Mouse (Mus musculus) left cerebral cortex, adult 2 months (tissue): ENCODE measurements around the gene Abcb8. TPM values are rescaled to one million over a fixed set of nuclear protein-coding genes. Genes with fewer than 3 reads are reported as not detected.
A peak's percentile ranks its signal among the peaks of the same experiment; 100 is the strongest.

ENCODE experiments used
- DNase-seq, 2 experiments: peaks; one replicate each; pipeline ENCODE4 v3.0.0; 2021 to 2022; ENCODE audit warnings: low spot score in 2 of 2, mixed read lengths in 1 of 2; ENCODE audit errors: extremely low spot score in 1 of 2
- H3K27ac ChIP-seq: fragments of 200-600 bp; 2 replicates; pipeline ENCODE4 v1.8.1; 2022
- H3K4me3 ChIP-seq: fragments of 200-600 bp; 2 replicates; pipeline ENCODE4 v1.8.1; 2022
- CTCF ChIP-seq: fragments of 200-600 bp; IDR thresholded peaks from 2 replicates; pipeline ENCODE4 v1.8.1; 2022; ENCODE audit warnings: antibody characterized with exemption, mild to moderate bottlenecking, moderate library complexity
- intact Hi-C: fragments of 180-260 bp; cut with DNase I; formaldehyde crosslinking; loops from one replicate; pipeline ENCODE4 v1.15.1; 2025
- total RNA-seq, 2 experiments: library from RNA; stranded (reverse); gene quantifications; 2 replicates each; pipeline ENCODE4 v1.2.3; 2021

Abcb8 gene
- total RNA-seq, 2 experiments from 2014 or later, result 45.3 to 54.9 TPM

DNA sequence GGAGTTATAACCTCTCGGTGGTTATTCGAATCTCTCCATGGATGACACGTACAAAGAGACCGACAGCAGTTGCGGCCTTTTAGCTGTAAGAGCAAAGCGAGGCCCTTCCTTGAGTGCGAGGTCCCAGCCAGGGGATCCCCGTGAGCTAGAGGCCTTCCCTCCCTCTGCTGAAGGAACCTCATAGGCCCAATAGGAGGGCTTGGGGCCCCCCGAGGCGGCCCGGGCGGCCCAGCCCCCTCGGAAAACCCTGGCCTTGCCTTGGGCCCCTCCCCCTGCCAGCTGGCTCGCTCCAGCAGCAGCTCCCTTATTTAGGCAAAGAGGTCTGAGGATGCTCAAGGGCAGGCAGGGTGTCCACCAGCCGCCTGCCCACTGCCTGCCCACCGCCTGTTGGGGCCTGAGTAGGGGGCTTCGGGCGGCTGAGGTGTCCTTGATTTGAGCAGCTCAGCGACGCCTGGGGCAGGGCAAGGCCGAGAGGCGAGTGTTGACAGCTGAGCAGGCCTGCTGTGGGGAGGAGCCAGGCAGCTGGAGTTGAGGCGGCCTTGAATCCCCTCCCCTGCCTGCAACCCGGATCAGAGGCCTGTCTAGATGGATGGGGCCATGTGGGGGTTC lies 41.1 kb upstream of the Abcb8 start:
- peak overlapping the region; percentile 84 for H3K27ac ChIP-seq
- intact Hi-C loops, result no loop called here
- peak overlapping the region; percentile 67 for H3K4me3 ChIP-seq
- DNase-seq, result peak in 1 of 2 experiments; percentile 33
- no peak for TF ChIP-seq CTCF

DNA sequence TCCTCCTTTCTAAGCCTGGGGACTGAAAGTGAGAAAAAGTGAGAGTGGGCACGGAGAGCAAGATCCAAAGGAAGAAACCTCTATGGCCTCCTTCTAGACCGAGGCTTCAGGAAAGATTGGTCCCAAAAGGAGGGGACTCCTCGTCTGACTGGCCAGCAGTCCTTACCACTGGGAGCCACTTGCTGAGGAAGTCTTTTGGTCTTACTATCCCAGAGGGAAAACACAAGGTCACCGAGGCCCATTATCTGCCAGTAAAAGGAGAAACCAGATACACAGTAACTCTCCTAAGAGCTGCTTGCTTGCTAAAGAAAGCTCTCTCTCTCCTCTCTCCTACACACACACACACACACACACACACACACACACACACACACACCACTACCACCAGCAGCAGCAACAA lies 40.1 kb upstream of the Abcb8 start:
- Histone ChIP-seq H3K4me3 (no peak overlapping the region), H3K27ac (no peak overlapping the region; the same call in 1 of the 2 replicates)
- intact Hi-C loops, result no loop called here
- DNase-seq, result no peak
- TF ChIP-seq CTCF, result no peak

DNA sequence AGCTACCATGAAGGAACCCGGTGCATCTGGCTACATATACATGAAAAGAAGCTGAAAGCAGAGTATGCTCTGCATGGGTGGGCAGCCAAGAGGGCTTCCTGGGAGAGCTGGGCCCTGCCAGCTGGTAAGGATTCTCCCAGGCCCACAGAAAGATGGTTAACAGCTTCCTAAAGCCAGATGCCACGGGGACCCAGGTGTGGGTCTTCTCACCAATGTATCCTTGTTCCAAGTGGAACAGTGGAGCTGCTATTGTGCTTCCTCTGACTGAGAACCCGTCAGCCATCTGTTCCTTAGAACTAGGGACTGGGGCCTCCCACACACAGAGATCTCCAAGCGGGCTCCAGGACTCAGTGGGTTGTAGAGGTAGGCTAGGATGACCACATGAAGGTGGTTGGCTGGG lies 36.7 kb upstream of the Abcb8 start:
- no peak overlapping the region for H3K4me3 ChIP-seq
- TF ChIP-seq CTCF, result no peak
- DNase-seq, result peak in 1 of 2 experiments; percentile 23
- H3K27ac ChIP-seq, result no peak overlapping the region
- intact Hi-C loops, result no loop called here

DNA sequence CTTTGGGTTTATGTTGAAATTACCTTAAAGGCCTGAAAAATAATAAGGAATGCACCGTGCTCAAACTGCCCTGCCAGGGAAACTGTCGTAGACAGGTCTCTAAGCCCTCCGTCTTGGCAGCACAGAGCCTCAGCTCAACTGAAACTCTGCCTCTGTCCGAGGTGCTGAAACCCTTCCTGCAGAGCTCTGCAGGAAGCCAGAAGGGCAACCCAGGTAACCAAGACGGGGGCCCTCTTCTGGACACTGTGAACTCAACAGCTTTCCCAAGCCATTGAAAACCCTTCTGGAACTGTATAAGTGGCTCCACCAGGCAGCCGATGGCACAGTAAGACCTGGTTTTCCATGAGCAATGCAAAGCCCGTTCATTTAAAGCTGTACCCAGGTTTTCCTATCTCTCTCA lies 36.0 kb upstream of the Abcb8 start:
- intact Hi-C loops, result no loop called here
- Histone ChIP-seq H3K4me3 (no peak overlapping the region), H3K27ac (no peak overlapping the region)
- peak; percentile 26 for TF ChIP-seq CTCF
- DNase-seq, result no peak

DNA sequence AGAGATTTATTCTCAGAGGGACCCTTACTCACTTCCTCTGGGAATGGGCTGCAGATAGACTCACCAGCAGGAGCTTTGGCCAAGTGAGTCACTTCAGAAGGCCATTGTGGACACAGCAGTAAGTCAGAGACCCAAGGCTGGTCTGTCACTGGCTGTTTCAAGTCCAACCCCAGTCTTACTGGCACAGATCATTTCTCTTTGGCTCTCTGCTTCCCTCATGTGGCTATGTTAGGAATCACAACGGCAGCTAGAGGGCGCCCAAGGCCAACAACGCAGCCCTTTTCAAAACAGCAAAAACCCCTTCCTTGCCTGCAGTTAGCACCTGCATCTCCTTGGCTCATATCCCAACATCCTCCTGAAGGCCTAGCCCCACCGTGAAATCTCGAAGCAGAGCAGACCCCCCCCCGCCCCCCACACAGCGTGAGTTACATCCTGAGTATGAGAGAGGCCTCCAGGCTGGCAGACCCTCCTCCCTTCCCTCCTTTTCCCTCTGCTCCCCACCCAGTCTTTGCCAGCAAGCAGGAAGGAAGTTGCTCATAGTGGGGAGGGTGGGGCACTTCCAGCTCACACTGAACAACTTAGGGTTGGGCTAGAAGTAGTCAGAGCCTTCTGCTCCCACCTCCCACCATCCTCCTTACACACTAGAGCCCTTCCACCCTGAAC lies 32.5 kb upstream of the Abcb8 start:
- Histone ChIP-seq H3K27ac (no peak overlapping the region), H3K4me3 (no peak overlapping the region)
- peak; percentile 98 for TF ChIP-seq CTCF
- intact Hi-C loops, result loop anchor here (1.0 to 5.0 kb wide), 2 partner anchors 95 to 194 kb away; no protein-coding TSS in a partner anchor
- DNase-seq, result peak; percentile 78 to 87

DNA sequence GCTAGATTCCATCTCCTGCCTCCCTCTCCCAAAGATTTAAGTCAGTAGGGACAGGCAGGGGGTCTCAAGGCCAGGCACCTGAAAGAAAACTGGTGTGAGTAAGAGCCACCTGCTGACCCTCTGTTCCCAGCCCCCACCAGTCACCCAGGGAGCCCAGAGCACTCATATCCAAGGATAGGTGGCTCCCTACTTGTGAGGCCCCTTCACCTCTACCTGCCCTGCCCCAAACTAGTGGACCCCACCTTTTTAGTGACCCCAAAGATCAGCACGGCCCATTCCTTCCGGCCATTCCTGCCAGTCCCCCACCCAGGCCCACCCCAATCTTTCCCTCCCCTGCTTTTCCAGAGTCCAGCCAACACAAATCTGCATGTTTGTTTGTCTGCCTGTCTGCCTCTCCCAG lies 30.0 kb upstream of the Abcb8 start:
- no peak overlapping the region for H3K4me3 ChIP-seq
- no peak overlapping the region for H3K27ac ChIP-seq
- no peak for DNase-seq
- TF ChIP-seq CTCF, result no peak
- intact Hi-C loops, result loop anchor here (5.0 kb wide), 1 partner anchor 196 kb away; no protein-coding TSS in a partner anchor

DNA sequence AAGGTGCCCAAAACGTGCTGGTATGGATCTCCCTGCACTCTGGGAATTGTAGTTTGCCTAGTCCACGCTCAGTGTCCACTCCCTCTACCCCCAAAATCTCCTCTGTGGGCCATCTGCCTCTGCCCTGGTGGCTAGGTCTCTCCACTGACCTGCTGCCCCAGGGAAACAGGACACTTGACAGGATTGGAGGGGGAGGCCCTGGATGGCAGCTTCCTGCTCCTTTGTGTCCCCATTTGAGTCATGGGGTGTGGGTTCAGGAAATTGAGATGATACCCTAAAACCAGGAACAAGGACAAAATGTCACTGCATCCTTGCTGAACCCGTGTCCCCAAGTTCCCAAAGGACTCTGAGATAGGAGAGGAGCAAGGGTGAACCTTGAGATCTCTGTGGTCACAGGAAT lies 29.4 kb upstream of the Abcb8 start:
- intact Hi-C loops, result loop anchor here (5.0 kb wide), 1 partner anchor 197 kb away; no protein-coding TSS in a partner anchor
- TF ChIP-seq CTCF, result no peak
- no peak for DNase-seq
- H3K27ac ChIP-seq, result peak overlapping the region; percentile 24; the same call in 1 of the 2 replicates
- no peak overlapping the region for H3K4me3 ChIP-seq

DNA sequence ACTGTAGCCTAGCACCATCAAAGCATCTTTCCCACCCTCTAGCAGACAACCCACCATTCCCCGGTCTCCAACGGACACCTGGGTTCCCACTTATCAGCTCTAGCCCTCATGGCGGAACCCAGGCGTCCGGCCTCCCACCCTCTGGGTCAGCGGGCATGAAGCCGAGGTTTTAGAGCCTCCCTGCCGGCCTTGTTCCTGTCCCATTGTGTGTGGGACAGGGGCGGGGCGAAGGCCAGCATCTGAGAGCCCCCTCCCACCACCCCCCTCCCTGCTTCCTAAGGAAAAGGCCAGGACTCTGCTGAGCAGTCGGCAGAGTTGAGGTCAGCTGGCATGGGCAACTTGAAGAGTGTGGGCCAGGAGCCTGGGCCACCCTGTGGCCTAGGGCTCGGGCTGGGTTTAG lies 29.0 kb upstream of the Abcb8 start, which contains the start of gene Nos3:
TSS of gene Nos3 (plus strand) at position 303 of the 400 bp plus-strand sequence.
- H3K4me3 ChIP-seq, result peak within 1 kb of the TSS; percentile 34
- intact Hi-C loops, result loop anchor here (5.0 kb wide), 1 partner anchor 197 kb away; no protein-coding TSS in a partner anchor
- no peak for TF ChIP-seq CTCF
- peak within 1 kb of the TSS; percentile 58; the same call in 1 of the 2 replicates for H3K27ac ChIP-seq
- no peak for DNase-seq

DNA sequence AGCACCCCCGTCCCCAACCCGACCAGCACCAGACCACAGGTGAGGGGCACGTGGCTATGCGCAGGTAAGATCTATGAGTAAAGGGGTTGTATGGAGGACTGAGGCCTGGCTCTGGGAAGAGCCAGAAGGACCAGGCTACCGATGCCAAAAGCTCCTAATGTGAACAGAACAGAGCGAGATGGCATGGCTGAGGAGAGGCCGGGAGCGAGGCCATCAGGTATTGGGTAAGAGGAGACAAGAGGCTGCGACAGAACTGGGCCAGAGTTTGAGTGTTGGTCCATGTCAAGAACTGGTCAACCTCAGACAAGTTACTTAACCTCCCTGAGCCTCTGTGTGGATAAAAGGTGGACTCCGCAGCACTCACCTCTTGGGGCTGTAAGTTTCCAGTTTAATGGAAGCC lies 28.5 kb upstream of the Abcb8 start:
- no peak for TF ChIP-seq CTCF
- intact Hi-C loops, result loop anchor here (5.0 kb wide), 1 partner anchor 198 kb away; no protein-coding TSS in a partner anchor
- peak overlapping the region; percentile 34 for H3K4me3 ChIP-seq
- DNase-seq, result no peak
- peak overlapping the region; percentile 58; the same call in 1 of the 2 replicates for H3K27ac ChIP-seq

DNA sequence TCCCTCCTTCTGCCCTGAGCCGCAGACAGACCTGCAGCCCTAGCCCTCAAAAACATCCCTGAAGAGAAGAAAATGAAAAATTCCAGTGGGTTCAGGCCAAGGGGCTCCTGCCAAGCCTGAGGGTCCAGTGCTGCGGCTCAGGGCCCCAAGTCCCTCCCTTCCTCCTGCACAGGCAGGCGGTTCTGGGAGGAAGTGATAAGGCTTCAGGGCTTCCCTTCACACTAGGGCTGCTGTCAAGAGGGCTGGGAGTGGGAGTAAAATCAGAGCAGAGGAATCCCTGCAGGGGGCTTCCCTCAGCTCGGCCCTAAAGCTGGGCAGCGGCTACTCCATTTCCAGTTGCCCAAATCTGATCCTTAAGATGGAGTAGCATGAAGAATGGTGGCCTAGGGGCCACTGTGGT lies 27.9 kb upstream of the Abcb8 start:
- TF ChIP-seq CTCF, result no peak
- no peak for DNase-seq
- Histone ChIP-seq H3K4me3 (peak overlapping the region; percentile 34; the same call in 1 of the 2 replicates), H3K27ac (peak overlapping the region; percentile 58; the same call in 1 of the 2 replicates)
- intact Hi-C loops, result no loop called here

DNA sequence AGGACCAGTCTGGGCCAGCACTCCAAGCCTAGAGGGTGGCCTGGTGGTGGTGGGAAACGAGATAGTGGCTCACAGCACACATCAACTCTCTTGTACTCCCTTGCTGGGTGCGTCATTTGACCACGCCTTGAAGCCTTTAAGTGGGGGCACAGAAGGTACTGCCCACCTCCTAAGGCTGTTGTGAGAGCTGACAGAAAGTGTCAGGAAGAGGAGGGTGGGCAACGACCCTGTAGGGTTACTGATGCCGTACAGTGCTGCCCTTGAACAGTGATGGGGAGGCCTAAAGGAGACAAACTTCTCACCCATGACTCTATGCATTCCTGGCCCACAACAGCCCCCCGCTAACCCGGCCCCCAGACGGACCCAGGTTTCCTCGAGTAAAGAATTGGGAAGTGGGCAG lies 27.0 kb upstream of the Abcb8 start:
- Histone ChIP-seq H3K4me3 (no peak overlapping the region), H3K27ac (no peak overlapping the region)
- intact Hi-C loops, result no loop called here
- TF ChIP-seq CTCF, result no peak
- no peak for DNase-seq

DNA sequence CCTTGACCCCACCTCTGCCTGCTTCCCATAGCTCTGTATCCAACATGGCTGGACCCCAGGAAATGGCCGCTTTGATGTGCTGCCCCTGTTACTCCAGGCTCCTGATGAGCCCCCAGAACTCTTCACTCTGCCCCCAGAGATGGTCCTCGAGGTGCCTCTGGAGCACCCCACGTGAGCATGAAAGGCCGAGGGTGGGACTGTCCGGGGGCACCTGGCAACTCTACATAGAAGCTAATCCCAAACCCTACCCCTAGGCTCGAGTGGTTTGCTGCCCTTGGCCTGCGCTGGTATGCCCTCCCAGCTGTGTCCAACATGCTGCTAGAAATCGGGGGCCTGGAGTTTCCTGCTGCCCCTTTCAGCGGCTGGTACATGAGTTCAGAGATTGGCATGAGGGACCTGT lies 23.7 kb upstream of the Abcb8 start:
- intact Hi-C loops, result no loop called here
- Histone ChIP-seq H3K27ac (no peak overlapping the region), H3K4me3 (no peak overlapping the region)
- no peak for DNase-seq
- no peak for TF ChIP-seq CTCF
